Mouse (Mus musculus): Measurements from ENCODE around the gene L3mbtl3.

The L3mbtl3 gene

GRCm38 (mm10) chr10:26333966-26334365, 41.8 kb downstream of the L3mbtl3 start:
- no peak for DNase-seq

DNA sequence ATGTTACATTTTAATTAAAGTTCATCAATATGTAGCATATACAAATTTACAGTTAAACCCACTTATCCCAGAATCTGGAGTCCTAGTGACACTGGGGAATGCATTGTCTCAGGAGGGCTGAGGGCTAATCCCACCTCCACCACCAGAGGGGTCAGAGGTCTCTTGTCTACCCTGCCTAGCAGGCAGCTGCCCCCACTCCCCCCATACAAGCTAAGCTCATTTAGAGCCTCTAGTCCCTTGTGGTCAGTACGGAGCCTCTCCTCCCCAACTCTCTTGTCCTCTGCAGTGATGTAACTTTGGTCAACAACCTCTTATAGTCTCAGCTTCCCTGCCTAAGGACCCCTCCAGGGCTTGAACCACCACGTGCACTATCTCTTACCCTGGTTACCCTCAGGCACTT, 43.0 kb downstream of the L3mbtl3 start:
- no peak for DNase-seq

DNA sequence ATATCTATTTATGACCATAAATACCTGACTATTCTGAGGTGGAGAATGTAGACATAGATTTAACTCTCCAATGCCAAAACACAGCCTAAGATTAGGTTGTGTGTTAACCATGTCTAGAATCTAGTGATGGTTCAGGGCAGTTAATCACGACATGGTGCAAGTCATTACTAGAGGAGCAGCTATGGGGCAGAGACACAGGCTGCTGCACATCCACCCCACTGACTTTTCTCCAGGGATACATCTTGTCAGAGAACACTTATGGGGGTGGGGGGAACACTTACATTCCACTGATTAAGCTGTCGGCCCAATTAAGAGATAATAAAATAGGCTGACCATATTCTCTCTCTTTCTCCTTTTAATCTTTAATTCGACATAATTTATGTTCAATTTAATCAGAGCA, 46.9 kb downstream of the L3mbtl3 start:
- no peak for DNase-seq

DNA sequence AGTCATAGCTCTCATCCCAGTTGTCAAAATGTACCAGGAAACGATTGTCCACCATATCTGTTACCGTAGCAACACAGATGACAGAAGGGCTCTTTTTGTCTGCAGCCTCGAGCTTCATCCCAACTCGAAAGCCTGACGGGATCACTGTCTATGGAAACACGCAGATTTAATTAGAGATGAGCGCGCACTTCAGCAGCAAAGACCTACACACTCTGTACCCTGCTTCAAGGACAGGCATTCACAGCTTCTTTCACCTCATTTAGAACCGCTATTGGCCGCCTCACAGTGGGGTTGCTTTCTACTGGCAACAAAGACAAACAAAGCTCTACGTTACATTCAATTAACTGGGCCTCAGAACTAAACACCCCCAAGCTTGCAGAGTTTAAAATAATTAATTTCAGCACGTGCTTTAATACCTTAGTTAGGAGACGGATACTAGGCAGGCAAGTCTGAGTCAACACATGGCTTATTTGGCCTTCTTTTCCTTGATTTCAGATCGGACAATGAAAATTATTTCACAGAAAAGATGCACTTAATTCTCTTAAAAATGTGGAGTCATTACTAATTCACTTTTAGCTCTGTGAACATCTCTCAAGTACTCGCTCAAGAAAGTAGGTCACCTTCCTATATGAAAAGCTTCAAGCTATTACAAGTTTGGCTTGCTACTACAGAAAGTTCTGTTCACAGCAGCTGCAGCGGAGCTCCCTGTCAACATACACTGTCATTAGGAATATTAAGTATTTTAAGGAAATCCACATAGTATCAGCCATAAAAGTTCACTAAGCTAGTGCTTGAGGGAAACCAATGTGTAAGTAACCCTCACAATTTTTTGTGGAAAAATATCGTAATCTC, 47.9 kb downstream of the L3mbtl3 start:
- no peak for DNase-seq

- no peak for DNase-seq
Measured at GRCm38 (mm10) chr10:26327291-26327690, 48.5 kb downstream of the L3mbtl3 start.

DNA sequence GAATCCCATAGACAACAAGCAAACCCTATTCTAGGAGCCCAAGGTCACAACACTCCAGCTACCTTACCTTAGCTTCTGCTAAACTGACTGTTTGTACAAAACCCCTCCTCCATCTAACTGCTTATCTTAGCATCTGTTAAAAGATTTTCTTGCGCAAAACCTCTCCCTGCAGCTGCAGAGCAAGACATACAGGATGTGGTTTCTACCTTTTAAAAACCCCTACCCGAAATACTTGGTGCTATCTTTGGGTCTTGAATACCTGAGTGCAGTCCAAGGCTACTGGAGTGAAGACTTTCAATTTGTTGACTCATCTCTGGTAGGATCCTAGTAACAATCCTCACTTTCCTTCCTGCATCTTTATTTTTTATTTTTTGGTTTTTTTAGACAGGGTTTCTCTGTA, 50.5 kb downstream of the L3mbtl3 start:
- DNase-seq: no peak

GRCm38 (mm10) chr10:26322344-26323051, 53.3 kb downstream of the L3mbtl3 start:
- no peak for DNase-seq

- DNase-seq: no peak
Measured at GRCm38 (mm10) chr10:26320679-26321078, 55.1 kb downstream of the L3mbtl3 start.

DNA sequence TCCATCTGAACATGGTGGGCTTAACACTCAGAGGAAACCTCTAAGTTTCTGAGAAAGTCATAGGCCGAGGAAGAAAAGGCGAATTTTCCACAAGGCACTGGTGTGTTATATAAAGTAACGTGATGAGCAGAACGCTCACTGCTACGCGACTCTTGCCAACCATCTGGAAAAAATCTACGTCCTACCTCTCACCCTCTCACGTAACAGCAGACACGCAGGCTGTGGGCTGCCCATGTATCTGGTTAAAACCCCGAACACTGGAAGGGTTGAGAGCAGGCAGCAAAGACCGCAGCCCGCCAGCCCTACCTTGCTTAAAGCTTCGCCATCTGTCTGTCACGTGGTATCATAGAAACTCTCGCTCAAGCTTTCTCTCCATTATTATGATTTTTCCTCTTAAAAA, 61.4 kb downstream of the L3mbtl3 start:
- DNase-seq: no peak

DNA sequence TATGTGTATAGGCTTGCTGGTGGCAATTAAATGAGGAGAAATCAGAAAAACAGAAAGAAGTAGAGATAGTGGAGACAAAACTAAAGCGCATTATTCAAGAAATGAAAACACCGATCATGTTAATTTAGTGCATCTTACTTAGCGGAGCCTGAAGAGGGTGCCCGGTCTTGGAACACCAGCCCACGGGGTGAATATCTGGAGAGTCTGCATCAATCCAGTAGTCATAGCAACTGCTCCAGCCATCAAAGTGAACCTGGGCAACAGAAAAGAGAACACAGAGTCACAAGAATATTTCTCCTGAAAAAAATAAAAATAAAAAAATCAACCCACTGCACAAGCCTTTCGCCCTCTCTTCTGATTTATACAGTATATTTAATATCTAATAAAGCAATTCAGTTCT, 72.3 kb downstream of the L3mbtl3 start:
- no peak for DNase-seq

DNA sequence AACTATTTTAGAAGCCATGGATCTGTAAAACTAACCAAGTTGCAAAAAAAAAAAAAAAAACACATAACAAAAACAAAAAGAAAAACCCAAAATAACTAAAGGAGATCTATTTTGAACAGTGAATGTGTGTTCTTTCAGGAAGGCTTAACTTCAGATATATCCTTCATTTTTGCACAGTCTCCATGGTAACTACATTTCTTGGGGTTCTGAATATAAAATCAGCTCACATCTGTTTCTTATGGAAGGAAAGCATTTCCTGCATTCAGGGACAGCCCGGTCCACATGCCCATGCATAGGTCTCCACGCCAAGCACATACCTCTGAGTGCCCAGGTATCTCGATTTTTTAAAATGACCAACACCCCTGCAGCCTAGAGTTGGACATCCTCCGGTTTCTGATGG, 73.4 kb downstream of the L3mbtl3 start:
- DNase-seq: no peak

GRCm38 (mm10) chr10:26297626-26298025, 78.1 kb downstream of the L3mbtl3 start:
- no peak for DNase-seq

DNA sequence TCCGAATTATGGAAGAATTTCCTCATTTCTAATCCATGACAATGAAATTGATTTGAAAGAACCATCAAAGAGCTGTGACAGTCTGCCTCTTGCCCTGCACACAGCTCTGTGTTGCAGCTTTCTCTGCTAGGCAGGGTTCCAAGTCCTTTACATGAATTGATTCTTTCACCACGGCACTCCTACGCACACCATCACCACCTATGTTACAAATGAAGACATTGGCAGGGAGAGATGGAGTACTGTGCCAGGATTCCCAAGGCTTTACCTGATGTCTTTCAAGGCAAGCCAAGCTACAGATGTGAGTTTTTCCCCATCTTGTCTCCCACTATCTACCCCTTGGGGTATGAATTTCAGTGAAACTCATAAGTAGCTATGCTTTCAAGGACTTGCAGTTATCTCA, 78.6 kb downstream of the L3mbtl3 start:
- no peak for DNase-seq

GRCm38 (mm10) chr10:26287136-26287535, 88.6 kb downstream of the L3mbtl3 start:
- no peak for DNase-seq

DNA sequence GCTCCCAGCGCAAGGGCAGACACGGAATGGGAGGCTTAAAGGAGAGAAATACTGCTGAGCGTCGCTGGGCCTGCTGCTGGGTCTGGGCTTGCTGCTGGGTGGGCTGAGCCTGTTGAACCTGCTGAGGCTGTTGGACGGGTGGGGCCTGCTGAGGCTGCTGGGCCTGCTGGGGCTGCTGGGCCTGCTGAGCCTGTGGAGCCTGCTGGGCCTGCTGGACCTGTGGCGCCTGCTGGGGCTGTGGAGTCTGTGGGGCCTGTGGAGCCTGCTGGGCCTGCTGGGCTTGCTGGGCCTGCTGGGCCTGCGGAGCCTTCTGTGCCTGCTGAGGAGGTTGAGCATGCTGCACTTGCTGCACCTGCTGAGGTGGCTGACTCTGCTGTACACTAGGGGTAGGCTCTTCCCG, 95.8 kb downstream of the L3mbtl3 start:
- DNase-seq: no peak

GRCm38 (mm10) chr10:26275414-26275813, 100.4 kb downstream of the L3mbtl3 start:
- no peak for DNase-seq

- no peak for DNase-seq
Measured at GRCm38 (mm10) chr10:26263744-26264459, 111.9 kb downstream of the L3mbtl3 start.

GRCm38 (mm10) chr10:26259908-26260307, 115.9 kb downstream of the L3mbtl3 start:
- DNase-seq: no peak

GRCm38 (mm10) chr10:26249426-26250165, 126.2 kb downstream of the L3mbtl3 start:
- no peak for DNase-seq

- no peak for DNase-seq
Measured at GRCm38 (mm10) chr10:26244466-26244865, 131.3 kb downstream of the L3mbtl3 start.

GRCm38 (mm10) chr10:26243203-26243602, 132.6 kb downstream of the L3mbtl3 start:
- no peak for DNase-seq

DNA sequence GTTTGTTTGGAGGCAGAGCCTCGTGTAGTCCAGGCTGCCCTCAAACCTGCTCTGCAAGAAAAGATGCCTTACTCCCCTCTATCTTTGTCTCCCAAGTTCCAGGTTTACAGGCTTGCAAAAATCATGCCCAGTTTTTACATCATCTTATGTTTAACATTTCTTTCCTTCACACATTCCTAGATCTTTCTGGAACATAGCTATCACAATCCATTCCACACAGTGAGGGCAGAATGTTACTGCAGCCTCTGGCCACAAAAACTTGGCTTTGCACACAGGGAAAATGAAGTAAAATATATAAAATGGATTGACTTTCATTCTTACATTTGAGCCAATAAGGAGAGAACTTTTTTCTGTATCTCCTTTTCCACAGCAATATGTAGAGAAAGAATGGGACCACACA, 136.7 kb downstream of the L3mbtl3 start:
- DNase-seq: no peak

DNA sequence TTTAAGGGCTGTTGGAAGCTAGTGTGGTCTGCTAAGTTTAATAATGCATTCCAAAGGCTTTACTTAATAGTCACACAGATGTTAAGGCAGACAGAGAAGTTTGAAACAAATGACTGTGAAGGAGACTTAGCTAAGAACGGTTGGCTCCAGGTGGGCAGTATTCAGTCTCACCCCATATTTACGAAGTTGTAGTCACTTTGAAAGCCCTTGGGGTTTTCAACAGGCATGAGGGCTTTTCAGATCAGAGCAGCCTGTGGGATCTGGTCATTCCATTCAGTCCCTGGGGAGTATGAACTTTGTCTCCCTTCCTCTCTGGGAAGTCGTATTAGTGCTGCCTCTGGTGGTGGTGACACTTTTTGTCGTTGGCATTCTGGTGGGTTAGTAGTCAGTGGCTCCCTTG, 137.2 kb downstream of the L3mbtl3 start:
- no peak for DNase-seq

Measured in kidney, adult 8-10 months (tissue).